Mouse (Mus musculus) CH12.LX (cell line): Measurements from ENCODE around the gene Tigit.

Experiments used
- CTCF ChIP-seq, 2 experiments: IDR thresholded peaks in 1 of 2; conservative IDR thresholded peaks in 1 of 2; 2 replicates each; pipeline ENCODE4 v1.5.1; 2011 to 2012; ENCODE audit warnings: low read depth in 2 of 2, low read length in 2 of 2, improper control_type of control experiment in 1 of 2, inconsistent platforms in 1 of 2, mild to moderate bottlenecking in 1 of 2, moderate library complexity in 1 of 2
- HCFC1 ChIP-seq: IDR thresholded peaks from 2 replicates; pipeline ENCODE4 v1.6.1; 2012; ENCODE audit warnings: low read depth, mild to moderate bottlenecking, inconsistent platforms, low read length, improper control_type of control experiment
- MEF2A ChIP-seq: IDR thresholded peaks from 2 replicates; pipeline ENCODE4 v1.6.1; 2014; ENCODE audit warnings: low read depth, mild to moderate bottlenecking, inconsistent platforms, low read length, improper control_type of control experiment, borderline replicate concordance
- MXI1 ChIP-seq: IDR thresholded peaks from 2 replicates; pipeline ENCODE4 v1.6.1; 2011; ENCODE audit warnings: mild to moderate bottlenecking, low read depth, low read length, improper control_type of control experiment
- MYC ChIP-seq: IDR thresholded peaks from 2 replicates; pipeline ENCODE4 v1.6.1; 2011; ENCODE audit warnings: low read depth, mild to moderate bottlenecking, improper control_type of control experiment, low read length
- PAX5 ChIP-seq: IDR thresholded peaks from 2 replicates; pipeline ENCODE4 v1.6.1; 2012; ENCODE audit warnings: low read length, inconsistent platforms, mixed read lengths
- POLR2A ChIP-seq: IDR thresholded peaks from 2 replicates; pipeline ENCODE4 v1.6.1; 2011; ENCODE audit warnings: low read depth, mild to moderate bottlenecking, improper control_type of control experiment, low read length
- POLR2AphosphoS2 ChIP-seq: IDR thresholded peaks from 2 replicates; pipeline ENCODE4 v1.6.1; 2011; ENCODE audit warnings: low read depth, low read length, improper control_type of control experiment
- UBTF ChIP-seq: IDR thresholded peaks from 2 replicates; pipeline ENCODE4 v1.6.1; 2012; ENCODE audit warnings: low read depth, mild to moderate bottlenecking, inconsistent platforms, low read length, improper control_type of control experiment, moderate library complexity
- USF1 ChIP-seq: IDR thresholded peaks from 2 replicates; pipeline ENCODE4 v1.6.1; 2014; ENCODE audit warnings: low read depth, mild to moderate bottlenecking, inconsistent platforms, low read length, improper control_type of control experiment

DNA sequence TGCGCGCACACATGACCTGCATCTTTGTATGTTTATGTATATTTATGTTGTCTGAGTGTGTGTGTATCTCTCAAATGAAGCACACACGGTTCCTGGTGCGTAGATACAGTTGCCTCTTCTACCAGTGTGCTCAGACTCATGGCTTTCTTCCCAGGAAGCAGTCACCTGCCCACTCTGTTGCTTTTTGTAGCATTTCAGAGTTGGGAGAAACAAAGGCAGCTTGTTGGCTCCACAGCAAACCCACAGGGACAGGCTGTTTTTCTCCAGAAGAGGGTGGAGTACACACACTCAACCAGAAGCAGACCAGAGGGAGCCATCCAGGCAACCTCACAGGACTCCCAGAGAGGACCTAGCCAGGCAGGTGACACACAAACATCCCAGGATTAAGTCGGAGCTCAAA, 38.0 kb downstream of the Tigit start:
- TF ChIP-seq MEF2A = no peak
- TF ChIP-seq MXI1 = no peak
- no peak for TF ChIP-seq USF1
- TF ChIP-seq PAX5 = no peak
- no peak for TF ChIP-seq CTCF (conservative IDR thresholded peaks at IDR 0.05 in 1 of 2, IDR thresholded peaks at IDR 0.05 in 1 of 2; ENCODE audit: low read depth in 2 of 2, low read length in 2 of 2)
- no peak; the same call in 1 of the 2 replicates for TF ChIP-seq POLR2A
- no peak for TF ChIP-seq POLR2AphosphoS2
- TF ChIP-seq UBTF = no peak
- TF ChIP-seq MYC = no peak
- no peak for TF ChIP-seq HCFC1
